Mouse (Mus musculus) neural tube, embryonic 11.5 days (tissue): ENCODE measurements at regions not wholly inside any gene's neighbourhood (a gene's known extent, or its start where the extent isn't known, plus 50 kb on each side); places are given as distances from the start of the nearest gene placed in this dataset. TPM values are rescaled to one million over a fixed set of nuclear protein-coding genes. Genes with fewer than 3 reads are reported as not detected.

Source experiments
- microRNA-seq: library from miRNA; unstranded; fragments of <30 nt; microRNA quantifications from one replicate; pipeline ENCODE4, GENCODE M21; 2016

Small RNA genes lying in the stretch of these regions (microRNA-seq; reads per million reads assigned to microRNA genes)
- not detected for gene Gm24567
